Mouse (Mus musculus) left cerebral cortex, adult 9 months (tissue): ENCODE data around the gene Cdk17.
"Not testable (repeated sequence)": the region's sequence is repeated elsewhere in the genome, so short reads cannot be mapped to it uniquely, and the experiment has no call there.

ENCODE experiments used
- DNase-seq, 2 experiments: peaks; one replicate each; pipeline ENCODE4 v3.0.0; 2022; ENCODE audit warnings: low spot score in 2 of 2

Cdk17 gene

DNA sequence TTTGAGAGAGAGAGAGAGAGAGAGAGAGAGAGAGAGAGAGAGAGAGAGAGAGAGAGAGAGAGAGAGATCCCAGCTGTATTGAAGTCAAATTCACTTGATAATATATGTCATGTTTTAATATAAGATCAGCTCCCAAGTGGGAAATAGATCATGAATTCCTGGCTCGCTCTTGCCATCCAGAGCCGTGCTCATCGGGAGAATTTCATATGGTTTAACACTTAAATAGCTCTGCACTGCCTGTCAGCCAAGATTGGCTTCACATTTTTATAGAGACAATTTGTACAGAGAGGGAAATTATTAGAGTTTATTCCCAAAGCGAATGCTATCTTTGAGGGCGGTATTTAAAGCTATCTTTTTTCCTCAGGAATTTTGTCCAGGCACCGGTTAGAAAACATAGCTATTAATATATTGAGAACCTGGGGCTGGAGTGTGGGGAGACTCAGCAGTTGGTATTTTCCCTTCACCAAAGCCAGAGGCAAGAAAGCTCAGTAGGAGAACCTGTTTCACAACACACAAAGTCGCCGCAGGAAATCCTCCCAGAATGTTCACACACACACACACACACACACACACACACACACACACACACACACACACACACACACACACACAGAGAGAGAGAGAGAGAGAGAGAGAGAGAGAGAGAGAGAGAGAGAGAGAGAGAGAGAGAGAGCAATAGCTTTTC is 17.9 kb upstream of the Cdk17 start:
- DNase-seq = no peak

DNA sequence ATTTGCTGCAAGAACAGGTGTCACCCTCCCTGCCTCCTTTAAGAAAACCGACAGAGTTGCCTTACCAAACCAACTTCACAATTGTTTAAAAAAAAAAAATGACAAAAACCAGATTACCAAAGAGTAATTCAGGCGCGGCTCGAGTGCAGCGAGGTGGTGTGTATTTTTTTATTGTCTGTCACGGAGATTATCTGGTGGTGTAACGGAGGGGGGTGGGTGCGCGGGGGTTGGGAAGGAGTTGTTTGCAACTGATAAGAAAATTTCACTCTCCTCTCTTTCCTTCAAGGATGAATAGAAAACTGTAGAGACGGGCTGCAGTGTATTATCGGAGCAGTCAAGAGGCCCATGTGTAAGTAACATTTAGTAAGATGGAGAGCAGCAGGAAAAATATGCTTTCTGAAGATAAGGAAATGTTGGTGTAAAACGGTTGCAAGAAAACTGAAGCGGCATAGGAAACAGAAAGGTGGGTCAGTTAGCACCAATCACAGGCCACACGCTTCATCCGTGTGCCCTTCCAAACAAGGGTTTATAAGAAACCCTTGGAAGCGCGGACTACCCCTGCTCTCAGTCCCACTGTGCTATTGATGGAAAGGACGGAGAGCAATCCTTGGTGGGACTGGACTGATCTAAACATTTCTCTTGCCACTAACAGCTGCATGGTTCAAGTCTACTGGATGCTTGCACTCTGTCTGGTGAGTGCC is 17.2 kb upstream of the Cdk17 start:
- no peak for DNase-seq

DNA sequence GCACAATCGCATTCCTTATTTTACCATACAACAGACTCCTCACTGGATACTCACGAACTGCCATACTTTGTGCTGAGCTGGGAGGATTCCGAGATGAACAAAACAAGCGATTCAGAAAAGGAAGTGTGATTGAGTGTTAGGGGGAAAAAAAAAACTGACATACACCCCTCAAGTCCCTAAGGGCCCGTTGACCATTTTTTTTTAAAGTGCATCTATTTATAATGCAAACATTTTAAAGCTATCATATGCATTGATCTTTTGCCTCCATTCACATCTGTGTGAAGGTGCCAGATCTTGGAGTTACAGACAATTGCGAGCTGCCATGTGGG is 16.7 kb upstream of the Cdk17 start:
- no peak for DNase-seq

DNA sequence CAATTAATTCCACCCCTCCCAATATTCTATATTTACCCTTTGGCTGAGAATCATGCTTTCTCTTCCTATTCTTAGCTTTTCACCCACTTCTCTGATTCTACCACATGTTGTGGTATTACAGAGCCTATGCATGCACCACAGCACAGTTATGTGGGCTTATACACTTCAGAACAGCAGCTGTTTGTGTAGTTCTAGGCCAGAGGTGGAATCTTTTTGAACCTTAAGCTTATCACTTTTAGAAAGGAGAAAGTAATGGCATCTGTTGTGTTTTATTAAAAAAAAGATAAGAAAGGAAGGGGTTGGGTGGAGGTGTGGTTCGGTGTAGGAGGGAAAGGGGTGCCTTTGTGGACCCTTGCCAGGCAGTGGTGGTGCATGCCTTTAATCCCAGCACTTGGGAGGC is 16.1 kb upstream of the Cdk17 start:
- no peak for DNase-seq

DNA sequence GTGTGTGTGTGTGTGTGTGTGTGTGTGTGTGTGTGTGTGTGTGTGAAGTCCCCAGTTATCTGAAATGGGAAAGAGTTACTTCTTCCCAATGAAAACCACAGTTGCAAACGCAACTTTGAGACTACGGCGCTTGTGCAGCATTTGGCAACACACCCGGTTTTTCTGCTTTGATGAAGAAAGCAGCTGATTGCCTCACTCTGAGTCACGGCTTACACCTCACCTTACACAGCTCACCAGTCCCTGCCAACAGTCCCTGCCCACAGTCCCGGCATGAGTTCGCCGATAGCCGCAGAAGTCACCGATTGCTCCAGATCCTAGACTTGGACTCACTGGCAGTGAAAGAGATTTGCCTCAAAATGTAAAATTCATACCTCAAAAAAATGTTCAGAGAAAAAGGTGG is 15.6 kb upstream of the Cdk17 start:
- DNase-seq = peak in 1 of 2 experiments; percentile 59

DNA sequence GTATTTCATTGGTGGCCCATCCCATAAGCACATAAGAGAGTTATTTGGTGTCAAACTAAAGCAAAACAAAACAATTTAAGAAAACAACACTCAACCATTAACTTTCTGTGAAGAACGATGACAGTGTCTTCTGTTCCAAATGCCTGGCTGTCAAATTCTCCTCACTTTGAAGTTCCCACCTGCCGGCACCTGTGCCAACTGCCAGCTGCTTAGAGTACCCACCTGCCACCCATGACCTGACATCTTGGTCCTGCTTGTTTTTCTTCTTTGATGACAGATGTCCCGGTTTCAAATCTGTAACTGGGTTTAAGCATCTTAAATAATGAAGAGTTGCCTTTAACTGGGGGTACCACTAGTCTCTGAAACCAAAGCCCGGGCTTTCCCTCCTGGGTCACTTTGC is 14.1 kb upstream of the Cdk17 start:
- no peak for DNase-seq

DNA sequence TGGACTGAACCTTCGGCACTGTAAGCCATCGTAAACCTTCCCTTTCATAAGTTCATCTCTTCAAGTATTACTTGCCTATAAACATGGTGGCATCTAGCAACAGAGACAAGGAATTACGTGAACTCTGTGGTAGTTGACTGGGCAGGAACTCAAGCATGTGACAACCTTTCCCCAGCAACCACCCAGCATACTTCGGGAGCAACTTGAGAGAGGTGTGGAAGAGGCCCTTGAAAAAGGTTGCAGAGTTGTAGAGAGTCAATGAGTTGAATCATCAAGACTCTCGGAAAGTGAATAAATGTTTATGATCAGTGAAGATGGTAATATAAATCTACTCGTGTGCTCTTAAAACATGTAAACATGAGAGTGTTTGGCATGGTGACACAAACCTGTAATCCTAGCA is 13.0 kb upstream of the Cdk17 start:
- no peak for DNase-seq

DNA sequence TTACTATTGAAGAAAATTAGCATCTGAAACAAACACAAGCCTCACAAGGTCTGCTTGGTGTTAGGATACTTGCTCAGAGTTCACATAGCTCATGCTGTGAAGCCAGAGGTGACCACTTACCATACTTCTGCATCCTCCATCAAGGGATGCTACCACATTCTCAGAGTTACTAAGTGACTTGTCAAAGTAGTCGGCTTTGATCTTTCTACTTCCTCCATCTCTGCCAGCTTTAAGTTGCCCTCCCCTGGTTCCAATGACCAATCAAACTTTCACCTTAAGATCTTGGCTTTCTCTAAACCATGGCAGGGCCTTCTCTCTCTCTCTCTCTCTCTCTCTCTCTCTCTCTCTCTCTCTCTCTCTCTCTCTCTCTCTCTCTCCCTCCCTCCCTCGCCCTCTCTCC is 11.1 kb upstream of the Cdk17 start:
- DNase-seq = no peak

DNA sequence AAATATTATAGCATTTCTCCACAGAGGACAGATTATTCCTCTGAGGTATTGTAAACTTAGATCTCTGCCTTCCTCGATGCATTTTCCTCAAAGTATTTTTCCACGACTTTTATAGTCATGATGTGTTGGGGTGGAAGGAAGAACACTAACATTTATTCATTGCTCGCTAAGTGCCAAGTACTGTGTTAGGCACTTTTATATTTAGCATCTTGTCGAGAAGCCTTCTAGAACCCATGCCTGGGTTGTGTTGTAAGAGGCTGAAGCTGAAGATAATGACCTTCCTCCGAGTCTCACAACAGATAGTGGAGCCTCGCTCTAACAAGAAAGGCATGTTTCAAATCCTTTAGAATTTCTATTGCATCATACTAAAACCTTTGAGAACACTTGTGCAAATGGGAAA is 8.9 kb upstream of the Cdk17 start:
- DNase-seq = no peak

DNA sequence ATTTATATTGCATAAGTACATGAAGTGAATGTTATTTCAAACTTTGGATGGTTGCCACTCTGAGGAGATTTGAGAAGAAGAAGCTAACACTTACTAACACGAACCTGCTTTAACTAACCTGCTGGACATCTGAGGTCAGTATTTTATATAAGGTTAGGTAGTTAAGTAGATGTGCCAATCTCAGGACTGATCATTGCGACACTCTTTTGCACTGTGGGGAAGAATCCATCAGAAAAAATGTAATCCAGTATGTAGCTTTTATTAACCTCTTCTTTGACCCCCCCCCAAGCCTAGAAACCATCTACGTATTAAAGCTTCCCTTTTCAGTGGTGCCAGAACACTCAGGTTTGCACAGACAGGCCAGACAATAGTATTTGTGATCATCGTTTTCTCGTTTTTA is 8.0 kb upstream of the Cdk17 start:
- no peak for DNase-seq

DNA sequence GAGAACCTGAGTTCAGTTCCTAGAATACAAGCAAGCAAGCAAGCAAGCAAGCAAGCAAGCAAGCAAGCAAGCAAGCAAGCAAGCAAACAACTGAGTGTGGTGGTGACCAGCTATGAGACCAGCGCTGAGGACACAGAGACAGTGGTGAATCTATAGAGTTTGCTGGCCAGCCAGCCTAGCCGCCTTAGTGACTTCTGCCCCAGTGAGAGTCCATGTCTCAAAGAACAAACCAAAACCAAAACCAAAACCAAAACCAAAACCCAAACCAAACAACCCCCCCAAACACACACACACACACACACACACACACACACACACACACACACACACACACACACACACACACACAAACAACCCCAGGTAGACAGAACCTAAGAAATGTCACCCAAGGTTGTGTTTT is 7.3 kb upstream of the Cdk17 start:
- DNase-seq = not testable (repeated sequence)

DNA sequence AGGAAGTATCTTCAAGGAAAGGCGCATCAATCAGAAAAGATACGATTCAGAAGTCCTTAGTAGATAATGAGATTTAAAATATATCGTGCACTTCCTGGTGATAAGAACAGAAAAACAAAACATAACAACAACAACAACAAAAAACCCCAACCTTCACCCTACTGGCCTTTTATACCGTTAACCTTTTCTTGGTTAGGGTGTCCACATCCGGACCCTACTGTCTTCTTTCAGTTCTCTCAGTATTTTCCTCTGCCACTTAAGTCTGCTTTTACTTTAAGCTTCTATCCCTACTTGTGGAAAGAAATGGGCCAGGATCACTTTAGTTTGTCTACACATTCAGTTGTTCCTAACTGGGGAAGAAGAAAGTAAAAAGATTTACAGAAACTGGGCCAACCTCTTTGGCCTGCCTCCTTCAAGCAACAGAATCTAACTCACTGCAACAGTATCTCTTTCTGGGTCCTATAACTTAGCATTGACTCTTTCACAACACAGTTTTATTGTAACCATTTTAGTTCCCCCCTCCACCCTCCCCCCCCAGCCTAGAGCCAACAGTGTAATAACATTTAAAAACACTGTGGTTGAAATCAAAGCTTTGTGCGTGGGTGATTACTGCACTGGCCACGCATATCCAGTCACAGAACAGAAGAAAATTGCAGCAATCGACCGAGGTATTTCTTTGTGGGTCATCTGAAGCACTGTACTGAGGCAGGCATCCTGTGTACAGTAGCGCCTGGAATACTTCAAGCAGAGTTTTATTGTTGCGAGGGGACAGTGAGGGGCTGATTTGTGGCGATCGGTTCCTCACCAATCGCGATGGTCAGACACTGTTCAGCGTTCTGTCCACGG is 801 bp upstream of the Cdk17 start:
- no peak for DNase-seq

DNA sequence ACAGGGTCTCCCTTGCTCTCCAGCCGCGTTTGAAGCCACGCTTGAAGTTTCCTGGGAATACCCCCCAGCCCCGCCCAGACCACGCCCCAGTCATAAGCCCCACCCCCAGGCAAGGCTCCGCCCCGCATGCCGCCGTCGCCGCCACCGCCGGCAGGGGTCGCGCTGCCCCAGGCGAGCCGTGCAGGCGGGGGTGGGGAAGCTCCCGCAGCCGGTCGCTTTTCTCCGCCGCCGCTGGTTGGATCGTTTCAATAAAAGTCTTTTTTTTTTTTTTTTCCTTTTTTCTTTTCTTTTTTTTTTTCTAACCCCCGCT is 223 bp upstream of the Cdk17 start:
- peak; percentile 32 to 78 for DNase-seq

DNA sequence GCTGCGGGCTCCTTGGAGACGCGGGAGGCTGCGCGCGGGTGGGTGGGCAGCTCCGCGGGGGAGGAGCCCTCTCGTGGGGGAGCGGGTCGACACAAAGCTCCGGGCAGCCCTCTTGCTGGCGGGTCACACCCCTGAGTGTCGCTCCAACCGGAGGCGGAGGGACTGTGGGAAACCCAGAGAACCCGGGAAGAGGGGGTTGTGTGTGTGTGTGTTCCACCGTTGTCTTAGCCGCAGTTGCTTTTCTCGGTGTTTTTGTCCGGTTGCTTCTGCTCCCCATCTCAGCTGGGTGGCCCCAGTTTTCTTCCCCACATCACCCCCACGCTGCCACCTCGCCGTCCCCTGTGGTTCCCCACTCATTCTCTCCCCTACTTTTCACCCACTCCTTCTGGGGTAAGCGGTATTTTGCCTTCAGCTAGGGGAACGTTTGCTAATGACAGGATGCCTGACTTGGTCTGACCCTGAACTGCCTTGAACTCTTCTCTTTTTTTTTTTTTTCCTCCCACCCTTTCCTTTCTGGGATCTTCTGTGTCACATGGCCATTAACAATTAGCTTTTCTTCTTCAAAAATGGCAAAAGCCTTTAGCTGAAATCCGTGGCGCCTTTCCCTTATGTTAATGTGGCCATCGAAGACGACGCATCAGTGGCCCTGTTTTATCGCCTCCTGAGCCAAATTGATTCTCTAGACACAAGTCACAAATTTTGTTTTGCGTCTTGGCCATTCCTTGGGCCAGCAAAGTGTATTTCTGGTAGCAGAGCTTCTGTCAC is 1.0 kb downstream of the Cdk17 start:
- peak in 1 of 2 experiments; percentile 54 for DNase-seq

DNA sequence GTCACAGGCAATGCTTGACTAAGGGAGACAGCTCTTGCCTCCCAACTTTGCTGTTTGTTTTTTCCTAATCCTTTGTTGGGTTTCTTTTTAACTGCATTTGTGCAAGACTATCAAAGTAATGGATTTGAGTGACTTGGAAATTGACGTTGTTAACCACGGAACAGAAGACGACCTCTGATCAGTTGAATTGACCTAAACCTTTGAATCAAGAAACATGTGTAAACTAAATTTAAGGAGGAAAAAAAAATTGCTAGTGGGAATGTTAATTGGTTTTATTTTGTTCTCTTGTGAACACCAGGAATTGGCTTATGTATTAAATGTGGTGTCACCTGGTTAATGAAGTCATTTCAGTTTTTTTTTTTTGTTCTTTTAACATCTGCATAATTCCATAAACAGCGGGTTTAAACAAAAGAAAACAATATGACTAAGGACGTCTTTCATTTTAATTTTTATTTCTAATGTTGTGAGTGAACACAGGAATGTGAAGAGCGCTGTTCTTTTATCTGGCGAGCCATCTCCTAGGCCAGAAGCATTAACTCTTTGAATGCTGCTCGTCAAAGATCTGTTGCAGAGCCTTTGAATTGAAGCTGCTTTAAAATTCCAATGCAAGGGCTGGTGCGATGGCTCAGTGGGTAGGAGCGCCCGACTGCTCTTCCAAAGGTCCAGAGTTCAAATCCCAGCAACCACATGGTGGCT is 1.7 kb downstream of the Cdk17 start:
- no peak for DNase-seq

DNA sequence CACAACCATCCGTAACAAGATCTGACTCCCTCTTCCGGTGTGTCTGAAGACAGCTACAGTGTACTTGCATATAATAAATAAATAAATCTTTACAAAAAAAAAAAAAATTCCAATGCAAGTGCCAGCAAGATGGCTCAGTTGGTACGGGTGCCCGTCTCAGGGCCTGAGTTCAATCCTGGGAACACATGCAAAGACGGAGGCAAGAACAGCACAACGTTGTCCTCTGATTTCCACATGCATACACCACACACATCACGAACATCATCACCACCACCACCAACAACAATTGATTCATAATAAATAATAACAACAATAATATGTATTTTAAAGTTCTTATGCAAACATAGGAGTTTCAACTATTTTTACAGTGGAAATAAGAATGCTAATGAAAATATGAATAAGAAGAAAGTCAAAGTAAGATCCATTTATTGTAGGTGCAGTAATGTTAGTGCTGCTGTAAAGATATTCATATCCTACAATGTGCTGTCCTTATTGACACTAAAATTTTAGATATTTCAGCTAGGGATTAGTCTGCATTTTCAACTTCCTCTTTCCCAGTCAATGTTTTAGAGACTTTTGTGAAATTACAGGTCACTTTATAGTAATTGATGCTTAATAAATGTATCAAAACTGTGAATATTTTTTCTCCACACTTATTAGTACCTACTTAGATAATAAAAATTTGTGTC is 2.4 kb downstream of the Cdk17 start:
- no peak for DNase-seq

DNA sequence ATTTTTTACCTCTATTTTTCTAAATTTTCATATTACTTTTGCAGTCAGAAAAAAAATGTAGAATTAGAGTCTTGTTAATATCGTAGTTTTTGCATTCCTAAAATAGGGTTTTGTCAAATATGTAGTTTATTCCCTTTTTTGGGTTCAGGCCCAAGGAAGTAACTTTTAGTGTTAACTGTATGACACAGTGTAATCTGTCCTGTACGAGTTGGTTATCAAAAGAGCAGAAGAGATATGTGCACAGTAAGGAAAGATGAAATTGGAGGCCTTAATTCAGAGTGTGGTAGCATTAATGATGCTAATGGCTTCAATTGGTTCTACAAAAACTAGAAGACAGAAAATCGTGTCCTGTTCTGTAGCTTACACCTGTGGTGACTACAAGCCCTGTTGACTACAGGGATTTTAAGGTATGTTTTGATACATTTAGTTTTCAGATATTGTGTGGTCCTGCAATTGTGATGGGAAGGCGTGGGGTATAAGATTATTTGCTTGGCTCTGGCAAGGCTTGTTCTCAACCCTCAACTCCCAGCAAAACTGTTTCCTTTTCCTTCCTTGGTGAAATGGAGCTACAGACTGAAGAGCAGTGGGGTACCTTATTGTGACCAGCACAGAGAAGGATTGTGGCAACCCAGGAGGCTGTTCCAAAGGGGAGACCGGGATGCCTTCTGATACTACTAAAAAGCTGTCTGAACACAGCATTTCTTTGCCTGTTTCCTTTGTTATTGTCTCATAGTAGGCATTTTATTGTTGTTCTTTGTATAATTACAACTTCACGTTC is 3.2 kb downstream of the Cdk17 start:
- no peak for DNase-seq

DNA sequence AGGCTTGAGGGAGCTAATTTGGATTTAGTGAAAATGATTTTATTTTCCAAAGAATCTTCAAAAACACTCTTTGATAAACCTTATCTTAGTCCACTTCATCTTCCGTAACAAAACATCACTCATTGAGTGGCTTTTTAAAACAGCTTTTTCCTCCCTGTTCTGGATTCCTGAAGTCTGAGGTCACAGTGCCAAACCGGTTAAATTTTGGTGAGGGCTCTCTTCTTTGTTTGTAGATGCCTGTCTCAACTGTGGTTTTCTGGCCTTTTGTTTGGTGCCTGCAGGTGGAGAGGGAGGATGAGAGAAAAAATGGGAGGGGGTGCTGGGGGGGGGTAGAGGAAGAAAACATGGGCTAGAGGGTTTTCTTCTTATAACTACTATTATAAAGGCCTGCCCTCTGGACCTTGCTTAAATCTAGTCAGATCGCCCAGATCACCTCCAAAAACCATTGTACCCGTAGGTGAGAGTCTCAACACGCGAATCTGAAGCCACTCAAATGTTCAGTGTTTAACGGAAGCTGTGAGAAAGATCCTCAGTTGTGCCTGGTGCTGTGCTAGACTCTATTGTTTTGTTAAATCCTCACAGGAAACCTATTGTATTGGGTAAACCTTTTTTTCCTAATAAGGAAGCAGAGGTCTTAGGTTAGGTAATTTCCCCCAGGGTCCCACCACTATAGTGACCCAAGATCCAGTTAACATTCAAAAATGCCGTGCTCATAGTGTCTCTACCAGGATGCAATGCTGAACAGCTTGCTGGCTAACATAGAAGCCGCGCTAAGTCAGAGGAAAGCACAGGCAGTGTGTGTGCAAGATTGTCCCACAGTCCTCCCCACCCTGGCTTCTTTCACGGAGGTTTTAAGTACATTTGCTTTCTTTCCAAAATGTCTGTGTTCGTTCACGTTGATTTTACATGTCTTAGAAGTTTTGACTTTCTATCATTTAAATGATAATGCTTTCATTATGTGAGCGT is 5.0 kb downstream of the Cdk17 start:
- DNase-seq = no peak

DNA sequence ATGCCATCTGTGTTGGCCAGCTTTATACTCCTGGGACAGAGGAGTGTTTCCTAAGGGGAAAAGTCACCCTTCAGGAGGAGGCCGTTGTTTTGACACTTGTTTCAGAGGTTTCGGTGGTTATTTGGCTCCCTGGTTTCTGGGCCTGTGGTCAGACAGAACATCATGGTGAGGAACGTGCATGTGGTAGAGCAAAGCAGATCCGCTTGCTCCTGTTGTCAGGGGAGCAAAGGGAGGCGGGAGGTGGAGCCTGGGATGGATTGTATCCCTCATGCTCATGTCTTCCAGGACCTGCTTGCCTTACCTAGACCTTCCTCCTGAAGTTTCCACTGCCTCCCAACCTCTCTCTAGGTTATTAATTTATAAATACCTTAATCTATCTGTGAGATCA is 5.7 kb downstream of the Cdk17 start:
- DNase-seq = no peak
